Mouse (Mus musculus) liver, embryonic 16.5 days (tissue): ENCODE measurements around the gene Wdr59. TPM values are rescaled to one million over a fixed set of nuclear protein-coding genes. Genes with fewer than 3 reads are reported as not detected.
"Not testable (repeated sequence)": the region's sequence is repeated elsewhere in the genome, so short reads cannot be mapped to it uniquely, and the experiment has no call there.

Experiments used
- ATAC-seq: fragments of 200-750 bp; cut with Nextera tagmentation; 2 replicates; pipeline ENCODE4 v1.8.0; 2017; ENCODE audit warnings: low read depth, mild to moderate bottlenecking, moderate number of reproducible peaks, moderate library complexity
- H3K27ac ChIP-seq: fragments of 300-500 bp; sonication (generic); 2 replicates; pipeline ENCODE4 v1.5.1; 2014; ENCODE audit warnings: mild to moderate bottlenecking, low read length
- H3K27me3 ChIP-seq: fragments of 300-500 bp; sonication (generic); 2 replicates; pipeline ENCODE4 v1.6.1; 2014; ENCODE audit warnings: low read depth, low read length, mixed read lengths; ENCODE audit not compliant: control insufficient read depth, insufficient read depth
- H3K36me3 ChIP-seq: fragments of 300-500 bp; sonication (generic); 2 replicates; pipeline ENCODE4 v1.6.1; 2014; ENCODE audit warnings: mild to moderate bottlenecking; ENCODE audit not compliant: control insufficient read depth, insufficient read depth
- H3K4me1 ChIP-seq: fragments of 300-500 bp; sonication (generic); 2 replicates; pipeline ENCODE4 v1.6.1; 2014; ENCODE audit warnings: low read depth, low read length, mixed read lengths; ENCODE audit not compliant: control insufficient read depth
- H3K4me2 ChIP-seq: fragments of 300-500 bp; sonication (generic); 2 replicates; pipeline ENCODE4 v1.6.1; 2014; ENCODE audit warnings: low read depth, low read length, mixed read lengths
- H3K4me3 ChIP-seq: fragments of 300-500 bp; sonication (generic); 2 replicates; pipeline ENCODE4 v1.5.1; 2014; ENCODE audit warnings: low read depth, mild to moderate bottlenecking, low read length
- H3K9ac ChIP-seq: fragments of 300-500 bp; sonication (generic); 2 replicates; pipeline ENCODE4 v1.6.1; 2014; ENCODE audit warnings: low read depth, low read length
- H3K9me3 ChIP-seq: fragments of 300-500 bp; sonication (generic); replicated peaks from 2 replicates; pipeline ENCODE4 v1.6.1; 2016; ENCODE audit warnings: low read length; ENCODE audit not compliant: control insufficient read depth
- WGBS: fragments of 180-500 bp; shearing (Covaris S2); extraction: QIAGEN DNeasy Blood & Tissue Kit; methylation state at CpG from one replicate; pipeline ENCODE4 v1.1.7; 2014; ENCODE audit not compliant: insufficient replicate concordance; 5-methylcytosine and 5-hydroxymethylcytosine counted together
- polyA plus RNA-seq: library from polyadenylated mRNA; unstranded; fragments of >200 nt; fragmentation: Nextera tagmentation; extraction: Ambion mirVana; gene quantifications from 2 replicates; pipeline ENCODE4 v1.2.1, GENCODE M21; 2015

The Wdr59 gene
- polyA plus RNA-seq, 1 experiment from 2014 or later, result 1.7 TPM

GRCm38 (mm10) chr8:111513446-111513845 is 8.4 kb downstream of the Wdr59 start:
- Histone ChIP-seq H3K4me2 (no peak overlapping the region), H3K9ac (no peak overlapping the region), H3K36me3 (0 out of 2 replicates have a peak, but pooled peaks cover 2% of the 10 kb centered on the region), H3K4me3 (no peak overlapping the region), H3K4me1 (peaks cover 29% of the 10 kb centered on the region), H3K27me3 (no peaks in the 10 kb centered on the region), H3K27ac (no peak overlapping the region), H3K9me3 (no peaks in the 10 kb centered on the region)
- ATAC-seq, result no peak
- 78% methylated on average over 8 of the region's 8 CpGs for WGBS

GRCm38 (mm10) chr8:111512941-111513340 is 9.0 kb downstream of the Wdr59 start:
- Histone ChIP-seq H3K9me3 (no peaks in the 10 kb centered on the region), H3K9ac (no peak overlapping the region), H3K36me3 (0 out of 2 replicates have a peak, but pooled peaks cover 2% of the 10 kb centered on the region), H3K4me2 (no peak overlapping the region), H3K27me3 (no peaks in the 10 kb centered on the region), H3K4me3 (no peak overlapping the region), H3K4me1 (peaks cover 29% of the 10 kb centered on the region), H3K27ac (no peak overlapping the region)
- 74% methylated on average over 7 of the region's 7 CpGs for WGBS
- ATAC-seq, result no peak

- peak; percentile 53 for ATAC-seq
- Histone ChIP-seq H3K27ac (no peak overlapping the region), H3K4me2 (no peak overlapping the region), H3K9ac (no peak overlapping the region), H3K9me3 (no peaks in the 10 kb centered on the region), H3K4me1 (peaks cover 17% of the 10 kb centered on the region), H3K4me3 (no peak overlapping the region), H3K27me3 (no peaks in the 10 kb centered on the region), H3K36me3 (0 out of 2 replicates have a peak, but pooled peaks cover under 1% of the 10 kb centered on the region)
- WGBS, result 39% methylated on average over 4 of the region's 4 CpGs
These were observed 11.5 kb downstream of the Wdr59 start for GRCm38 (mm10) chr8:111510401-111510800.

- Histone ChIP-seq H3K9ac (no peak overlapping the region), H3K4me3 (peak overlapping the region; percentile 26), H3K4me1 (peaks cover 17% of the 10 kb centered on the region), H3K27me3 (no peaks in the 10 kb centered on the region), H3K4me2 (peak overlapping the region; percentile 56), H3K9me3 (no peaks in the 10 kb centered on the region), H3K27ac (peak overlapping the region; percentile 66), H3K36me3 (no peaks in the 10 kb centered on the region)
- ATAC-seq, result peak; percentile 84
- WGBS, result 16% methylated on average over 11 of the region's 11 CpGs
These were observed 12.6 kb downstream of the Wdr59 start for GRCm38 (mm10) chr8:111509278-111509677.

- H3K27ac ChIP-seq, result peak overlapping the region; percentile 66; the same call in 1 of the 2 replicates
- no peak overlapping the region for H3K4me3 ChIP-seq
- WGBS, result 26% methylated on average over 2 of the region's 2 CpGs
- H3K4me1 ChIP-seq, result peaks cover 17% of the 10 kb centered on the region
- ATAC-seq, result no peak
- no peaks in the 10 kb centered on the region for H3K27me3 ChIP-seq
- H3K36me3 ChIP-seq, result no peaks in the 10 kb centered on the region
- no peaks in the 10 kb centered on the region for H3K9me3 ChIP-seq
- no peak overlapping the region for H3K9ac ChIP-seq
- no peak overlapping the region for H3K4me2 ChIP-seq
These were observed 13.3 kb downstream of the Wdr59 start for GRCm38 (mm10) chr8:111508566-111508965.

- 53% methylated on average over 11 of the region's 11 CpGs for WGBS
- H3K4me3 ChIP-seq, result no peak overlapping the region
- no peaks in the 10 kb centered on the region for H3K27me3 ChIP-seq
- H3K4me2 ChIP-seq, result no peak overlapping the region
- H3K9me3 ChIP-seq, result no peaks in the 10 kb centered on the region
- no peak for ATAC-seq
- H3K4me1 ChIP-seq, result no peaks in the 10 kb centered on the region
- H3K27ac ChIP-seq, result no peak overlapping the region
- H3K36me3 ChIP-seq, result no peaks in the 10 kb centered on the region
- H3K9ac ChIP-seq, result no peak overlapping the region
These were observed 20.0 kb downstream of the Wdr59 start for GRCm38 (mm10) chr8:111501724-111502464.

GRCm38 (mm10) chr8:111498249-111498648 is 23.6 kb downstream of the Wdr59 start:
- H3K27ac ChIP-seq, H3K4me3 ChIP-seq, ATAC-seq, H3K9ac ChIP-seq, H3K4me2 ChIP-seq, H3K27me3 ChIP-seq, H3K36me3 ChIP-seq, H3K9me3 ChIP-seq, H3K4me1 ChIP-seq: not testable (repeated sequence)
- WGBS, result 47% methylated on average over 4 of the region's 6 CpGs

GRCm38 (mm10) chr8:111496326-111496725 is 25.6 kb downstream of the Wdr59 start:
- Histone ChIP-seq H3K27me3 (no peaks in the 10 kb centered on the region), H3K36me3 (no peaks in the 10 kb centered on the region), H3K9ac (no peak overlapping the region), H3K9me3 (no peaks in the 10 kb centered on the region), H3K4me2 (no peak overlapping the region), H3K4me1 (no peaks in the 10 kb centered on the region), H3K27ac (no peak overlapping the region), H3K4me3 (no peak overlapping the region)
- 72% methylated on average over 7 of the region's 7 CpGs for WGBS
- ATAC-seq, result no peak; the same call in 1 of the 2 replicates

- 83% methylated on average over 3 of the region's 3 CpGs for WGBS
These were observed 28.7 kb downstream of the Wdr59 start for GRCm38 (mm10) chr8:111493176-111493575.

More at GRCm38 (mm10) chr8:111493176-111493575, 28.7 kb downstream of the Wdr59 start:
- H3K9ac ChIP-seq, result no peak overlapping the region
- H3K36me3 ChIP-seq, result no peaks in the 10 kb centered on the region
- H3K27ac ChIP-seq, result no peak overlapping the region
- no peaks in the 10 kb centered on the region for H3K4me1 ChIP-seq
- no peak overlapping the region for H3K4me3 ChIP-seq
- H3K9me3 ChIP-seq, result no peaks in the 10 kb centered on the region
- no peak overlapping the region for H3K4me2 ChIP-seq
- H3K27me3 ChIP-seq, result no peaks in the 10 kb centered on the region
- no peak for ATAC-seq
